Mouse (Mus musculus) liver, postnatal 0 days (tissue): ENCODE results near the gene Zmynd10. TPM values are rescaled to one million over a fixed set of nuclear protein-coding genes. Genes with fewer than 3 reads are reported as not detected.

ENCODE experiments used
- ATAC-seq: fragments of 200-750 bp; cut with Nextera tagmentation; 2 replicates; pipeline ENCODE4 v1.8.0; 2017; ENCODE audit warnings: mild to moderate bottlenecking, moderate library complexity
- DNase-seq: peaks from one replicate; pipeline ENCODE4 v3.0.0-alpha.2; 2016
- H3K27ac ChIP-seq: fragments of 300-500 bp; sonication (generic); 2 replicates; pipeline ENCODE4 v1.5.1; 2014; ENCODE audit warnings: antibody characterized with exemption, moderate library complexity, mild to moderate bottlenecking, low read depth
- H3K27me3 ChIP-seq: fragments of 300-500 bp; sonication (generic); 2 replicates; pipeline ENCODE4 v1.6.1; 2014; ENCODE audit warnings: low read length, control low read depth, mixed read lengths; ENCODE audit not compliant: insufficient read depth
- H3K36me3 ChIP-seq: fragments of 300-500 bp; sonication (generic); replicated peaks from 2 replicates; pipeline ENCODE4 v1.6.1; 2014; ENCODE audit warnings: mild to moderate bottlenecking, control low read depth, low read length, moderate library complexity, mixed read lengths; ENCODE audit not compliant: insufficient read depth
- H3K4me1 ChIP-seq: fragments of 300-500 bp; sonication (generic); 2 replicates; pipeline ENCODE4 v1.6.1; 2014; ENCODE audit warnings: antibody characterized with exemption, mild to moderate bottlenecking, control low read depth; ENCODE audit not compliant: insufficient read depth
- H3K4me2 ChIP-seq: fragments of 300-500 bp; sonication (generic); 2 replicates; pipeline ENCODE4 v1.6.1; 2014; ENCODE audit warnings: low read depth, mild to moderate bottlenecking, low read length, moderate library complexity, mixed read lengths
- H3K4me3 ChIP-seq: fragments of 300-500 bp; sonication (generic); 2 replicates; pipeline ENCODE4 v1.5.1; 2014; ENCODE audit warnings: low read depth, low read length
- H3K9ac ChIP-seq: fragments of 300-500 bp; sonication (generic); replicated peaks from 2 replicates; pipeline ENCODE4 v1.6.1; 2014; ENCODE audit warnings: mild to moderate bottlenecking, moderate library complexity
- H3K9me3 ChIP-seq: fragments of 300-500 bp; sonication (generic); 2 replicates; pipeline ENCODE4 v1.6.1; 2016; ENCODE audit warnings: mild to moderate bottlenecking, control low read depth, low read length, mixed read lengths
- CTCF ChIP-seq: sonication (generic); IDR thresholded peaks from 2 replicates; pipeline ENCODE4 v1.5.1; 2016; ENCODE audit warnings: antibody characterized with exemption, low read depth
- EP300 ChIP-seq: IDR thresholded peaks from 2 replicates; pipeline ENCODE4 v1.6.1; 2016; ENCODE audit warnings: antibody characterized with exemption, low read depth, mild to moderate bottlenecking
- WGBS: fragments of 180-500 bp; shearing (Covaris S2); extraction: QIAGEN DNeasy Blood & Tissue Kit; methylation state at CpG from one replicate; pipeline ENCODE4 v1.1.7; 2014; ENCODE audit not compliant: insufficient replicate concordance; 5-methylcytosine and 5-hydroxymethylcytosine counted together
- polyA plus RNA-seq: library from polyadenylated mRNA; unstranded; fragments of >200 nt; fragmentation: Nextera tagmentation; extraction: Ambion mirVana; gene quantifications from 2 replicates; pipeline ENCODE4 v1.2.1, GENCODE M21; 2015

The Zmynd10 gene
- polyA plus RNA-seq, 1 experiment from 2014 or later = 0.73 TPM

DNA sequence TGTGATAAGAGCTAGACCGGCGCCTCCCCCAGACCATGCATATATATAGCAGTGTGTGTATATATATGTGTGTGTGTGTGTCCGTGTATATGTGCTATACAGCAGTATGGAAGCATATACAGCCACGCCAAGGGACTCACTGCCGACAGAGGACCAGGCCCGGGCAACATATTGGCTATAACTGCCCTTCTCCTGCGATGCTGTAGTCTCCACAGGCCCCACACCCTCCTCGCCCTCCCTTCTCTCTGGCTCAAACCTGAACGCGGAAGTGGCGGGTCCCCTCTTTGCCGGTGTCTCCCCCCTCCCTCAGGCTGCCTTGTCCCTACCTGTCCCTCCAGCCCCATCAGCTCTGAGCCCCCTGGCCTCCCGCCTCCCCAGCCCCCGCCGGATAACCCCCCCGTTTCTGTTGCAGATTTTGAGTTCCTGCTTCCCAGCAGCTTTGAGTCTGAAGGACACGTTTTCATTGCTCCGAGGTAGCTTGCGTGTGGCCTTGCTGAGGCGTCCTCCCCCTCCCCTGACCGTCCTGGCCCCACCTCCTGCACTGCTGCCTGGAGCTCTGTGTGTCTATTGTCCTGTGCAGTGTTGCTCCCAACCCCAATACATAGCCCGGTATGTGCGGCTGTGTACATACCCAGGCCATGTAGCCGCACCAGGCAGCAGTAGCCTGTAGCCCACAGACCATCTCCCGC lies 25.2 kb upstream of the Zmynd10 start:
- Histone ChIP-seq H3K9me3 (no peaks in the 10 kb centered on the region), H3K4me2 (peak overlapping the region; percentile 44), H3K4me3 (no peak overlapping the region), H3K27me3 (peaks cover 31% of the 10 kb centered on the region), H3K36me3 (no peaks in the 10 kb centered on the region), H3K9ac (no peak overlapping the region; the same call in 1 of the 2 replicates), H3K4me1 (peaks cover 9% of the 10 kb centered on the region), H3K27ac (no peak overlapping the region)
- ATAC-seq (no peak), DNase-seq (no peak)
- TF ChIP-seq EP300 (no peak), CTCF (no peak)
- WGBS = 20% methylated on average over 25 of the region's 25 CpGs

DNA sequence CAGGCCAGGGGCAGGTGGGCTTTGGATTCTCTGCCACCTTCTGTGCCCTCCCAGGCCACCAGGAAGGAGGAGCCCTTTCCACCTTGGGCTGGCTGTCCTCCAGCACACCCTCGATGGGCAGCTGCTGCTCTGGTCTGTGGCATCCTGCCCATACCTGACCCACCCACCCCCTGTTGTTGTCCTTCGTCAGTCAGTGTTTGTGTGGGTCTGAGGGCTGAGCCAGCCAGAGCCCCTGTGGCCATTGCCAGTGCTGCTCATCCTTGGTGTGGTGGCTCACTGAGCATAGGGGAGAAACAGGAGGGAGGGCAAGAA lies 24.7 kb upstream of the Zmynd10 start:
- 46% methylated on average over 2 of the region's 2 CpGs for WGBS
- ATAC-seq = no peak
- H3K36me3 ChIP-seq = no peaks in the 10 kb centered on the region
- H3K27ac ChIP-seq = no peak overlapping the region
- peaks cover 13% of the 10 kb centered on the region for H3K4me1 ChIP-seq
- H3K9ac ChIP-seq = no peak overlapping the region; the same call in 1 of the 2 replicates
- H3K4me2 ChIP-seq = 0 out of 2 replicates have a peak overlapping the region, but pooled peaks have one; percentile 44
- no peaks in the 10 kb centered on the region for H3K9me3 ChIP-seq
- DNase-seq = no peak
- TF ChIP-seq CTCF = no peak
- TF ChIP-seq EP300 = no peak
- H3K4me3 ChIP-seq = no peak overlapping the region
- peaks cover 36% of the 10 kb centered on the region for H3K27me3 ChIP-seq

DNA sequence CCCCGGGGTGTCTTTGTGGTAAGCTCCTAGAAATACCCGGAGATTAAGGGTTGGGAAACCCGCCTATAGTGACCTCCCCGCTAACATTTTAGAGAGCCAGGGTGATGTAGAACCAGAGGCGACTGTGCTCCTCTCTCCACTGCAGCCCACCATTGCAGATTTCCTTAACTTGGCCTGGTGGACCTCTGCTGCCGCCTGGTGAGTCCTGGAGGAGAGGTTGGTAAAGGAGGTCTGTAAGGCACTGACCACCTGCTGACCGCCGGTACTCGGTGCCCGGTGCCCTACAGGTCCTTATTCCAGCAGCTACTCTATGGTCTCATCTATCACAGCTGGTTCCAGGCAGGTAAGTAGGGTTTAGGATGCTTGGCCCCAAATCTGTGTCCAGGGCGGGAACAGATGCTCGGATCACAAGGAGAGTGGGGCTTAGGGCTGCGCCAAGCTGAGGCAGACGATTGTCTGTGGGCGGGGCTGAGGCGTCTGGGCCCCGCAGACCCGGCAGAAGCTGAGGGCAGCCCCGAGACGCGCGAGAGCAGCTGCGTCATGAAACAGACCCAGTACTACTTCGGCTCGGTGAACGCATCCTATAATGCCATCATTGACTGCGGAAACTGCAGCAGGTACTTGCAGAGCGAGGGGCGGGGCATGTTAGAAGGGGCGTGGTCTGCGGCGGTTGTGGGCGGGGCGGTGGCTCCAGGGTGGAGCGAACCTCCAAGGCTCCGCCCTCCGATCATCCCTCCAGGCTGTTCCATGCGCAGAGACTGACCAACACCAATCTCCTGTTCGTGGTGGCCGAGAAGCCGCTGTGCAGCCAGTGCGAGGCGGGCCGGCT lies 20.7 kb upstream of the Zmynd10 start:
- Histone ChIP-seq H3K27ac (no peak overlapping the region), H3K9me3 (no peaks in the 10 kb centered on the region), H3K27me3 (peaks cover 47% of the 10 kb centered on the region), H3K9ac (no peak overlapping the region), H3K4me2 (peak overlapping the region; percentile 58), H3K4me3 (peak overlapping the region; percentile 30), H3K36me3 (no peaks in the 10 kb centered on the region), H3K4me1 (peaks cover 13% of the 10 kb centered on the region)
- DNase-seq = peak; percentile 88
- peak; percentile 72 for ATAC-seq
- 7% methylated on average over 34 of the region's 44 CpGs for WGBS
- TF ChIP-seq CTCF (no peak), EP300 (no peak)

DNA sequence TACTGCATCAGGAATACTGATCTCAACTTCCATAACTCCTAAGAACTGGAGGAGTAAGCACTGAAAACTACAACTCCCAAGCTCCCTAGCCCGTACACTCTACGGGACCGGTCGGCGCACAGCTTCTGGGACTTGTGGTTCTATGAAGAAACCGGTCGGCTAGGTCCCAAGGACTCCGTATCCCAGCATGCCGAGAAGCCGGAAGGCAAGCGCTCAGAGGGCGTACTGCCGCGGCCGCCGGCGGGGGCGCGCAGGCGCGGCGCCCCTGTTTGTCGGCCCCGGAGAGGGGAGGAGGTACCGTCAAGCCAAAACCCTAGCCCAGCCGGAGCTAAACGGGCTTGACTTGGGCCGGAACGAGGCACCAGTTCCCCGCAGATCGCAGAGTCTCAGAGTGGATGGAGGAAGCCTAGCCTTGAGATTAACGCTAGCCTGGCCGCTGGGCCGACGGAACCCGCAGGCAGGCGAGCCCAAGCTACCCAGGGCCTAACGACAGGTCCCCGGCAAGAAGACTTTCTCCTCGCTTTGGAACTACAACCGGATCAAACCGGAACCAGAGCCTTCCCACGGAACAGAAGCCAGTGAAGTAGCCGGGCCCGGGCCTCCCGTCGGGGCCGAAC lies 13.2 kb upstream of the Zmynd10 start, which contains the start of gene Tmem115:
TSS of gene Tmem115 (plus strand) at position 155 of the 617 bp plus-strand sequence.
- ATAC-seq = peak; percentile 97
- peak; percentile 91 for DNase-seq
- H3K9me3 ChIP-seq = no peaks in the 10 kb centered on the region
- H3K27me3 ChIP-seq = 0 out of 2 replicates have a peak, but pooled peaks cover 3% of the 10 kb centered on the region
- H3K4me3 ChIP-seq = peak within 1 kb of the TSS; percentile 70
- peak within 1 kb of the TSS; percentile 79 for H3K27ac ChIP-seq
- peak; percentile 48; the same call in 1 of the 2 replicates for TF ChIP-seq CTCF
- no peak for TF ChIP-seq EP300
- WGBS = under 1% methylated on average over 48 of the region's 48 CpGs
- H3K9ac ChIP-seq = peak within 1 kb of the TSS; percentile 91
- peak within 1 kb of the TSS; percentile 97 for H3K4me2 ChIP-seq
- H3K4me1 ChIP-seq = peaks cover 27% of the 10 kb centered on the region
- peaks cover 15% of the 10 kb centered on the region for H3K36me3 ChIP-seq

DNA sequence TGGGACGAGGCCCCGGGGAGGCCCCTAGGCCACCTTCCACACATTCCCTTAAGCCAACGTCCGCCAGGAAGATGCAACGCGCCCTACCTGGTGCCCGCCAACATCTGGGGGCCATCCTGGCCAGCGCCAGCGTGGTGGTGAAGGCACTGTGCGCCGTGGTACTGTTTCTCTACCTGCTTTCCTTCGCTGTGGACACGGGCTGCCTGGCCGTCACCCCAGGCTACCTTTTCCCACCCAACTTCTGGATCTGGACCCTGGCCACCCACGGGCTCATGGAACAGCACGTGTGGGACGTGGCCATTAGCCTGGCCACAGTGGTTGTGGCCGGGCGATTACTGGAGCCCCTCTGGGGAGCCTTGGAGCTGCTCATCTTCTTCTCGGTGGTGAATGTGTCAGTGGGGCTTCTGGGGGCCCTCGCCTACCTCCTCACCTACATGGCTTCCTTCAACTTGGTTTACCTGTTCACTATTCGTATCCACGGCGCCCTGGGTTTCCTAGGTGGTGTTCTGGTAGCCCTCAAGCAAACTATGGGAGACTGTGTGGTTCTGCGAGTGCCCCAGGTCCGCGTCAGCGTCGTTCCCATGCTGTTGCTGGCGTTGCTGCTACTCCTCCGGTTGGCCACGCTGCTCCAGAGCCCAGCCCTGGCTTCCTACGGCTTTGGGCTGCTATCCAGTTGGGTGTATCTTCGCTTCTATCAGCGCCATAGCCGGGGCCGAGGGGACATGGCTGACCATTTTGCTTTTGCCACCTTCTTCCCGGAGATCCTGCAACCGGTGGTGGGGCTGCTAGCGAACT lies 12.5 kb upstream of the Zmynd10 start:
- ATAC-seq (peak; percentile 12; the same call in 1 of the 2 replicates), DNase-seq (peak; percentile 59)
- Histone ChIP-seq H3K4me1 (peaks cover 27% of the 10 kb centered on the region), H3K36me3 (peaks cover 21% of the 10 kb centered on the region), H3K27me3 (no peaks in the 10 kb centered on the region), H3K4me3 (peak overlapping the region; percentile 70), H3K27ac (peak overlapping the region; percentile 79), H3K4me2 (peak overlapping the region; percentile 97), H3K9me3 (no peaks in the 10 kb centered on the region), H3K9ac (peak overlapping the region; percentile 91)
- TF ChIP-seq EP300 (no peak), CTCF (no peak)
- WGBS = 0% methylated on average over 40 of the region's 40 CpGs
